Mouse (Mus musculus) kidney, adult 2 months (tissue): ENCODE results near the gene Gm26661.

ENCODE experiments used
- CTCF ChIP-seq: fragments of 200-500 bp; conservative IDR thresholded peaks from 2 replicates; pipeline ENCODE4 v1.5.1; 2011; ENCODE audit warnings: low read depth, mild to moderate bottlenecking, control low read depth, low read length, moderate library complexity, mixed read lengths; ENCODE audit not compliant: insufficient read depth, insufficient read length
- POLR2A ChIP-seq: fragments of 200-500 bp; IDR thresholded peaks from one replicate; pipeline ENCODE4 v1.6.1; 2011; ENCODE audit warnings: low read depth, low read length, control low read depth

DNA sequence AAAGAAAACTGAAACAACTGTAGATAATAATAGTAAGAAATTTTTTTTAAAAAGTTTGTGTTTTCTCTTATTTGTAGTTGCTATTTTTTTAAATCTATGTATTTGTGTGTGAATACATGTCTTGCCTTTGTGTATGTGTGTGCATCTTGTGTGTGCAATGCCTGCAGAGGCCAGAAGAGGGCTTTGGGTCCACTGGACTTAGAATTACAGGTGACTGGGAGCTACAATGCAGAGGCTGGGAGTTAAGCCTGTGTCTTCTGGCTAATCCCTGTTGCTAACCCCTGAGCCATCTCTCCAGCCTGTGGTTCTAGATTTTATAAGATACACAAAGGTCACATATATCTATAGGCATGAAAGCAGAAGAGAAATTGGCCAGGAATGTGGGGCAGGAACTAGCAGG is 9.2 kb downstream of the Gm26661 start:
- TF ChIP-seq POLR2A (no peak), CTCF (no peak)
